Mouse (Mus musculus): ENCODE results near the gene Chmp2a. TPM values are rescaled to one million over a fixed set of nuclear protein-coding genes. Genes with fewer than 3 reads are reported as not detected.

Gene Chmp2a
- polyA plus RNA-seq, 1 experiment from 2014 or later: 188 TPM

GRCm38 (mm10) chr7:13010005-13010908 is 24.4 kb downstream of the Chmp2a start, which contains the start of gene Zbtb45:
Zbtb45 (minus strand) TSS chr7:13010034.
- Histone ChIP-seq H3K27me3 (ENCODE audit: control insufficient read depth, insufficient read depth, low read depth, low read length) (no peaks in the 10 kb centered on the region), H3K4me2 (ENCODE audit: low read length) (peak within 1 kb of the TSS; percentile 69), H3K4me1 (ENCODE audit: control insufficient read depth, insufficient read depth, low read length) (peaks cover 20% of the 10 kb centered on the region), H3K9ac (ENCODE audit: low read depth, low read length) (peak within 1 kb of the TSS; percentile 90), H3K4me3 (ENCODE audit: low read depth, low read length) (peak within 1 kb of the TSS; percentile 80), H3K36me3 (ENCODE audit: control insufficient read depth, insufficient read depth, low read length) (peaks cover 19% of the 10 kb centered on the region), H3K27ac (ENCODE audit: low read length) (peak within 1 kb of the TSS; percentile 96), H3K9me3 (replicated peaks; ENCODE audit: control insufficient read depth, low read length, poor library complexity, severe bottlenecking) (no peaks in the 10 kb centered on the region)
- 14% methylated on average over 26 of the region's 26 CpGs for WGBS
- no peak for ATAC-seq

GRCm38 (mm10) chr7:13009143-13010004 is 25.2 kb downstream of the Chmp2a start:
- Histone ChIP-seq H3K36me3 (ENCODE audit: control insufficient read depth, insufficient read depth, low read length) (peaks cover 25% of the 10 kb centered on the region), H3K4me1 (ENCODE audit: control insufficient read depth, insufficient read depth, low read length) (peaks cover 20% of the 10 kb centered on the region), H3K9ac (ENCODE audit: low read depth, low read length) (peak overlapping the region; percentile 90), H3K27ac (ENCODE audit: low read length) (peak overlapping the region; percentile 96), H3K4me2 (ENCODE audit: low read length) (peak overlapping the region; percentile 69), H3K9me3 (replicated peaks; ENCODE audit: control insufficient read depth, low read length, poor library complexity, severe bottlenecking) (no peaks in the 10 kb centered on the region), H3K4me3 (ENCODE audit: low read depth, low read length) (peak overlapping the region; percentile 80), H3K27me3 (ENCODE audit: control insufficient read depth, insufficient read depth, low read depth, low read length) (no peaks in the 10 kb centered on the region)
- peak; percentile 94 for ATAC-seq
- under 1% methylated on average over 42 of the region's 42 CpGs for WGBS

GRCm38 (mm10) chr7:13007341-13008092 is 27.1 kb downstream of the Chmp2a start:
- peaks cover 20% of the 10 kb centered on the region for H3K4me1 ChIP-seq (ENCODE audit: control insufficient read depth, insufficient read depth, low read length)
- 43% methylated on average over 57 of the region's 57 CpGs for WGBS
- H3K36me3 ChIP-seq (ENCODE audit: control insufficient read depth, insufficient read depth, low read length): peaks cover 29% of the 10 kb centered on the region
- no peak overlapping the region for H3K4me3 ChIP-seq (ENCODE audit: low read depth, low read length)
- peak overlapping the region; percentile 38 for H3K9ac ChIP-seq (ENCODE audit: low read depth, low read length)
- no peak for ATAC-seq
- H3K27ac ChIP-seq (ENCODE audit: low read length): no peak overlapping the region
- peak overlapping the region; percentile 21 for H3K4me2 ChIP-seq (ENCODE audit: low read length)
- no peaks in the 10 kb centered on the region for H3K27me3 ChIP-seq (ENCODE audit: control insufficient read depth, insufficient read depth, low read depth, low read length)
- H3K9me3 ChIP-seq (replicated peaks; ENCODE audit: control insufficient read depth, low read length, poor library complexity, severe bottlenecking): no peaks in the 10 kb centered on the region

- no peak overlapping the region for H3K27ac ChIP-seq (ENCODE audit: low read length)
- WGBS: 89% methylated on average over 10 of the region's 10 CpGs
Observed at GRCm38 (mm10) chr7:13006531-13006930, 28.1 kb downstream of the Chmp2a start.

GRCm38 (mm10) chr7:13006011-13006410 is 28.6 kb downstream of the Chmp2a start:
- H3K27me3 ChIP-seq (ENCODE audit: control insufficient read depth, insufficient read depth, low read depth, low read length): no peaks in the 10 kb centered on the region
- H3K4me1 ChIP-seq (ENCODE audit: control insufficient read depth, insufficient read depth, low read length): peaks cover 20% of the 10 kb centered on the region
- ATAC-seq: no peak
- 89% methylated on average over 17 of the region's 17 CpGs for WGBS
- H3K36me3 ChIP-seq (ENCODE audit: control insufficient read depth, insufficient read depth, low read length): peaks cover 29% of the 10 kb centered on the region
- H3K4me3 ChIP-seq (ENCODE audit: low read depth, low read length): no peak overlapping the region
- 0 out of 2 replicates have a peak overlapping the region, but pooled peaks have one; percentile 4 for H3K9ac ChIP-seq (ENCODE audit: low read depth, low read length)
- H3K4me2 ChIP-seq (ENCODE audit: low read length): no peak overlapping the region
- H3K27ac ChIP-seq (ENCODE audit: low read length): no peak overlapping the region
- no peaks in the 10 kb centered on the region for H3K9me3 ChIP-seq (replicated peaks; ENCODE audit: control insufficient read depth, low read length, poor library complexity, severe bottlenecking)

More at GRCm38 (mm10) chr7:13006531-13006930, 28.1 kb downstream of the Chmp2a start:
- no peak for ATAC-seq
- H3K4me2 ChIP-seq (ENCODE audit: low read length): no peak overlapping the region
- H3K9ac ChIP-seq (ENCODE audit: low read depth, low read length): no peak overlapping the region
- H3K36me3 ChIP-seq (ENCODE audit: control insufficient read depth, insufficient read depth, low read length): peaks cover 29% of the 10 kb centered on the region
- no peaks in the 10 kb centered on the region for H3K9me3 ChIP-seq (replicated peaks; ENCODE audit: control insufficient read depth, low read length, poor library complexity, severe bottlenecking)
- H3K4me1 ChIP-seq (ENCODE audit: control insufficient read depth, insufficient read depth, low read length): peaks cover 20% of the 10 kb centered on the region
- no peak overlapping the region for H3K4me3 ChIP-seq (ENCODE audit: low read depth, low read length)
- no peaks in the 10 kb centered on the region for H3K27me3 ChIP-seq (ENCODE audit: control insufficient read depth, insufficient read depth, low read depth, low read length)

GRCm38 (mm10) chr7:13003380-13003779 is 31.2 kb downstream of the Chmp2a start:
- Histone ChIP-seq H3K27ac (ENCODE audit: low read length) (no peak overlapping the region), H3K4me2 (ENCODE audit: low read length) (no peak overlapping the region), H3K4me1 (ENCODE audit: control insufficient read depth, insufficient read depth, low read length) (peaks cover 8% of the 10 kb centered on the region), H3K9ac (ENCODE audit: low read depth, low read length) (no peak overlapping the region), H3K4me3 (ENCODE audit: low read depth, low read length) (no peak overlapping the region), H3K9me3 (replicated peaks; ENCODE audit: control insufficient read depth, low read length, poor library complexity, severe bottlenecking) (no peaks in the 10 kb centered on the region), H3K27me3 (ENCODE audit: control insufficient read depth, insufficient read depth, low read depth, low read length) (no peaks in the 10 kb centered on the region), H3K36me3 (ENCODE audit: control insufficient read depth, insufficient read depth, low read length) (peaks cover 29% of the 10 kb centered on the region)
- WGBS: 75% methylated on average over 5 of the region's 5 CpGs
- no peak for ATAC-seq

GRCm38 (mm10) chr7:13001584-13001983 is 33.0 kb downstream of the Chmp2a start:
- Histone ChIP-seq H3K36me3 (ENCODE audit: control insufficient read depth, insufficient read depth, low read length) (peaks cover 19% of the 10 kb centered on the region), H3K27me3 (ENCODE audit: control insufficient read depth, insufficient read depth, low read depth, low read length) (no peaks in the 10 kb centered on the region), H3K27ac (ENCODE audit: low read length) (no peak overlapping the region), H3K4me2 (ENCODE audit: low read length) (no peak overlapping the region), H3K9ac (ENCODE audit: low read depth, low read length) (no peak overlapping the region), H3K4me1 (ENCODE audit: control insufficient read depth, insufficient read depth, low read length) (no peaks in the 10 kb centered on the region), H3K9me3 (replicated peaks; ENCODE audit: control insufficient read depth, low read length, poor library complexity, severe bottlenecking) (no peaks in the 10 kb centered on the region), H3K4me3 (ENCODE audit: low read depth, low read length) (no peak overlapping the region)
- 76% methylated on average over 1 of the region's 1 CpGs for WGBS
- ATAC-seq: no peak

GRCm38 (mm10) chr7:12998851-12999250 is 35.8 kb downstream of the Chmp2a start, which contains the start of gene Trim28:
Trim28 (plus strand) TSS chr7:12999114.
- no peak for ATAC-seq

More at GRCm38 (mm10) chr7:12998851-12999250, 35.8 kb downstream of the Chmp2a start, which contains the start of gene Trim28:
- Histone ChIP-seq H3K36me3 (ENCODE audit: control insufficient read depth, insufficient read depth, low read length) (0 out of 2 replicates have a peak, but pooled peaks cover 4% of the 10 kb centered on the region), H3K4me1 (ENCODE audit: control insufficient read depth, insufficient read depth, low read length) (no peaks in the 10 kb centered on the region), H3K9me3 (replicated peaks; ENCODE audit: control insufficient read depth, low read length, poor library complexity, severe bottlenecking) (no peaks in the 10 kb centered on the region), H3K27me3 (ENCODE audit: control insufficient read depth, insufficient read depth, low read depth, low read length) (no peaks in the 10 kb centered on the region), H3K4me3 (ENCODE audit: low read depth, low read length) (no peak within 1 kb of the TSS), H3K9ac (ENCODE audit: low read depth, low read length) (no peak within 1 kb of the TSS), H3K27ac (ENCODE audit: low read length) (no peak within 1 kb of the TSS), H3K4me2 (ENCODE audit: low read length) (no peak within 1 kb of the TSS)
- 87% methylated on average over 3 of the region's 3 CpGs for WGBS

All from midbrain, embryonic 16.5 days (tissue).